21 mouse cellular contexts compared by ENCODE assay signal in the genomic region with DNA sequence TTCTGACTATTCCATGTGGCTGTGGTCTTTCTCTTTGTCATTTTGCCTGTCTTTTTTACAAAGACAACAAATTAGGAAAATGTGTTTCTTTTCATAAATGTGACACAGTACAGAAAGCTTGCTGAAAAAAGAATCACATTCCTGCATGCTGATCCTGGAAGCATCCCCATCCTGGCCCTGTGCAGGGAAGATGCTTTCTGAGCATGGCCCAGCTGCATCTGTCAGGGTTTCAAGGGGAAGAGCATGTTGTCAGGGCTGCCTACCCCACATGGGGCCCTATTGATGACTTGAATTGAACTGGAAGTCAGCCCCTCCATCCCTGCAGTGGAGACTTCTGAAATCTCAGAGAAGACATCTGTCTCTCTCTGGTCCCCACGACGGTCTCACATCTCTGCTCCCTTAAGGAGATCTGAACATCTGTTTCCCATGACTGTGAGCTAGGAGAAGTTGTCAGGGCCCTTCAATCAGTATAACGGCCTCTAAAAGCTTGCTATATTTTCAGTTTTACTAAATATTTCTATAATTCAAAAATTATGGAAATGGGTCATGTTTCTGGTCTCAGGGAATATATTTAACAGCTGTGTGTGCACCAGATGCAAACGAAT.
DNase-seq lines count a peak whose midpoint lies in the region; ATAC-seq lines count a peak whose summit lies in the region.
"Had no signal": no experiment of that assay in that cellular context is flagged by ENCODE, and none has a peak within 500 bp of the region (broad histone marks: within the 10 kb centered on the region; RNA-seq: fewer than 3 reads in every experiment).

No protein-coding gene starts in this region.

- H3K27ac ChIP-seq in embryonic facial prominence, embryonic 14.5 days (replicated peaks; ENCODE audit: low read depth, low read length): peak overlapping the region; percentile 29
- H3K27ac ChIP-seq in embryonic facial prominence, embryonic 15.5 days (replicated peaks): peak overlapping the region; percentile 31
- H3K27ac ChIP-seq: embryonic facial prominence, embryonic 12.5 days; forebrain, embryonic 10.5 days; forebrain, embryonic 12.5 days had no signal

- H3K9me3 ChIP-seq in embryonic facial prominence, embryonic 14.5 days (ENCODE audit: control insufficient read depth, low read length): no peaks in the 10 kb centered on the region
- no peaks in the 10 kb centered on the region for H3K9me3 ChIP-seq in embryonic facial prominence, embryonic 15.5 days (replicated peaks)
- H3K9me3 ChIP-seq: embryonic facial prominence, embryonic 12.5 days; forebrain, embryonic 10.5 days; forebrain, embryonic 12.5 days had no signal

- H3K4me1 ChIP-seq in embryonic facial prominence, embryonic 14.5 days (ENCODE audit: control insufficient read depth, insufficient read depth, low read length): peaks cover 9% of the 10 kb centered on the region; the same call in 1 of the 2 replicates
- H3K4me1 ChIP-seq in embryonic facial prominence, embryonic 15.5 days: 0 out of 2 replicates have a peak, but pooled peaks cover 8% of the 10 kb centered on the region
- H3K4me1 ChIP-seq: embryonic facial prominence, embryonic 12.5 days; forebrain, embryonic 10.5 days; forebrain, embryonic 12.5 days had no signal

- ATAC-seq in embryonic facial prominence, embryonic 14.5 days (ENCODE audit: low read depth): peak; percentile 63; the same call in 1 of the 2 replicates
- peak; percentile 72 for ATAC-seq in embryonic facial prominence, embryonic 15.5 days (ENCODE audit: insufficient number of reproducible peaks, low FRiP score, low TSS enrichment, low read depth)
- ATAC-seq: forebrain, embryonic 14.5 days; forebrain, embryonic 16.5 days had no signal

- WGBS in embryonic facial prominence, embryonic 14.5 days: 49% methylated on average over 4 of the region's 4 CpGs
- WGBS in embryonic facial prominence, embryonic 15.5 days: 42% methylated on average over 4 of the region's 4 CpGs

- no peak overlapping the region for H3K9ac ChIP-seq in embryonic facial prominence, embryonic 14.5 days (ENCODE audit: low read depth, low read length)
- no peak overlapping the region for H3K9ac ChIP-seq in embryonic facial prominence, embryonic 15.5 days
- H3K9ac ChIP-seq: embryonic facial prominence, embryonic 12.5 days; forebrain, embryonic 12.5 days had no signal

- H3K27me3 ChIP-seq in embryonic facial prominence, embryonic 14.5 days (replicated peaks; ENCODE audit: control insufficient read depth, insufficient read depth, low read length): no peaks in the 10 kb centered on the region
- no peaks in the 10 kb centered on the region for H3K27me3 ChIP-seq in embryonic facial prominence, embryonic 15.5 days
- H3K27me3 ChIP-seq: embryonic facial prominence, embryonic 12.5 days; forebrain, embryonic 12.5 days had no signal

- H3K4me2 ChIP-seq in embryonic facial prominence, embryonic 14.5 days (ENCODE audit: low read depth, low read length): no peak overlapping the region
- H3K4me2 ChIP-seq in embryonic facial prominence, embryonic 15.5 days (replicated peaks): no peak overlapping the region
- H3K4me2 ChIP-seq: embryonic facial prominence, embryonic 12.5 days; forebrain, embryonic 12.5 days had no signal

- H3K36me3 ChIP-seq in embryonic facial prominence, embryonic 14.5 days (ENCODE audit: control insufficient read depth, insufficient read depth, low read length): no peaks in the 10 kb centered on the region
- H3K36me3 ChIP-seq in embryonic facial prominence, embryonic 15.5 days: no peaks in the 10 kb centered on the region
- H3K36me3 ChIP-seq: embryonic facial prominence, embryonic 12.5 days; forebrain, embryonic 10.5 days; forebrain, embryonic 12.5 days had no signal

- H3K4me3 ChIP-seq in embryonic facial prominence, embryonic 14.5 days (ENCODE audit: low read depth, low read length): no peak overlapping the region
- no peak overlapping the region for H3K4me3 ChIP-seq in embryonic facial prominence, embryonic 15.5 days (replicated peaks)
- H3K4me3 ChIP-seq: embryonic facial prominence, embryonic 12.5 days; erythroblast, embryonic 14.5 days; forebrain, embryonic 10.5 days; forebrain, embryonic 12.5 days had no signal

- DNase-seq in heart, adult 11 months: peak; percentile 44
- DNase-seq in heart, adult 18-20 months: no peak
- DNase-seq in embryonic facial prominence, embryonic 14.5 days (ENCODE audit: low spot score): peak; percentile 79
- no peak for DNase-seq in right cerebral cortex, adult 2 months (ENCODE audit: low spot score in 2 of 2)
- DNase-seq: adrenal gland, adult 2 months; adrenal gland, postnatal 10 days; adrenal gland, postnatal 25 days; cerebellum, adult 11 months; cerebellum, adult 18-20 months; cerebellum, adult 8-10 months; cerebellum, adult 9-11 months; cerebellum, postnatal 14 days; cerebellum, postnatal 36 days; embryo, embryonic 11 days had no signal

Comparison
In these comparisons a context has a peak if more than half of its experiments do, and no peak if none do; other contexts are left out.
1. DNase-seq: peak in heart, adult 11 months (single experiment) and embryonic facial prominence, embryonic 14.5 days (single experiment); none in heart, adult 18-20 months (0 of 2) and right cerebral cortex, adult 2 months (0 of 2).